Mouse (Mus musculus): ENCODE results near the gene Fam20c.

Fam20c gene

GRCm38 (mm10) chr5:138809767-138810166, 55.5 kb downstream of the Fam20c start:
- DNase-seq (ENCODE audit: low spot score) = no peak

GRCm38 (mm10) chr5:138819780-138820179, 65.5 kb downstream of the Fam20c start, which contains the start of gene Gm5294:
Gm5294 (plus strand) TSS chr5:138820080.
- DNase-seq (ENCODE audit: low spot score) = no peak

DNA sequence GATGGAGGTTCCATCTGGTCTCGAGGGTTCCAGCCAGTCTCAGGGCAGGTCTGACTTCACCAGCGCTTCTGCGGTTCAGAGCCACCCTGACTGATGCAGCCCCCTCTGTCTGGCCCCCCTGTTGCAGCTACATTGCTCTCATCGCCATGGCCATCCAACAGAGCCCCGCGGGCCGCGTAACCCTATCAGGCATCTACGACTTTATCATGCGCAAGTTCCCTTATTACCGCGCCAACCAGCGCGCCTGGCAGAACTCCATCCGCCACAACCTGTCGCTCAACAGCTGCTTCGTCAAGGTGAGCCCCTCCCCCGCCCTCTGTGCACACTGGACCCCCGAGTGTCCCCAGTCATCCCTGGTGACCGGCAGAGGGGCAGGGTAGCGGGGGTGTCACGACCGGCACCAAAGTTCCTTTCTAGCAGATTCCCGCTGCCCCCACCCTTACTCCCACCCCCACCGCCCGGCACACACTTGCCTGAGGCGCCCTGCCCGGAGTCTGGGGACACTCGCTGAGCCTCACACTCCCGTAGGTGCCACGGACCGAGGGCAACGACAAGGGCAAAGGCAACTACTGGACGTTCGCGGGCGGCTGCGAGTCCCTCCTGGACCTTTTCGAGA, 66.5 kb downstream of the Fam20c start:
- no peak for DNase-seq (ENCODE audit: low spot score)

DNA sequence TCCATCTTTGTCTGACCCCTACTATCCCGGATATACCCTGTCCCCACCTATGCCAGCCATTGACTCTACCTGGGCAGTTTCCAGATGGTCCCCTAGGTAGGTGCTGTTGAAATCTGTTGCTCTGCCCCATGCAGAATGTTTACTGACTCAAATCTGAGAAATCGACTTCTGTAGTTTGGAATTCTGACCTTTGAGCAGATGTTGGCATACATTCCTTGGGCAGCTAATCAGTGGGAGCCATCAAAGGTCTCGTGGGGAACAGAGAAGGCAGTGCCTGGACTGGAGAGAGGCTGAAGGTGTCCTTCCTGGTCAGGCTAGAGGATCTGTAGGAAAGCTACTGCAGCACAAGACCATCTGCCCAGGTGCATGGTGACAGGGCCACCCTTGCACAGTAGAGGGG, 70.8 kb downstream of the Fam20c start:
- DNase-seq (ENCODE audit: low spot score) = no peak

- DNase-seq (ENCODE audit: low spot score) = no peak
Measured at GRCm38 (mm10) chr5:138833406-138833805, 79.1 kb downstream of the Fam20c start.

DNA sequence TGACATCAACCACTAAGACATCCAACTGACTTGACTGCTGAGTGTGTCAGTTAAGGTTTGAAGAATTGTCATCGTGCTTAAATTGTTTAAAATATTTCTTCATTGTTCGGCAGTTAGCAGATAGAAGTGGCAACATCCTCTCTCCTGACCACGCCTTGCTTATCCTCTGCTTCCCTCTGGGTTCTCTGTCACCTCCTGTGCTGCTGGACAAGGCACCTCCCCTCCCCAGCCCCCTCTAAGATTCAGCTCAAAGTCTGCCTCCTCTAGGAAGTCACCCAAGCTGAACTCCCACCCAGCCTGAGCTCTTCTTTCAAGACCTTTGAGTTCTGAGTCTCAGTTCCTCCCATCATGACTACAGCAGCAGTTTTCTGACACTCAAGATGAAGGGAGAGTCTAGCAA, 80.6 kb downstream of the Fam20c start:
- no peak for DNase-seq (ENCODE audit: low spot score)

GRCm38 (mm10) chr5:138840981-138841380, 86.7 kb downstream of the Fam20c start:
- no peak for DNase-seq (ENCODE audit: low spot score)

DNA sequence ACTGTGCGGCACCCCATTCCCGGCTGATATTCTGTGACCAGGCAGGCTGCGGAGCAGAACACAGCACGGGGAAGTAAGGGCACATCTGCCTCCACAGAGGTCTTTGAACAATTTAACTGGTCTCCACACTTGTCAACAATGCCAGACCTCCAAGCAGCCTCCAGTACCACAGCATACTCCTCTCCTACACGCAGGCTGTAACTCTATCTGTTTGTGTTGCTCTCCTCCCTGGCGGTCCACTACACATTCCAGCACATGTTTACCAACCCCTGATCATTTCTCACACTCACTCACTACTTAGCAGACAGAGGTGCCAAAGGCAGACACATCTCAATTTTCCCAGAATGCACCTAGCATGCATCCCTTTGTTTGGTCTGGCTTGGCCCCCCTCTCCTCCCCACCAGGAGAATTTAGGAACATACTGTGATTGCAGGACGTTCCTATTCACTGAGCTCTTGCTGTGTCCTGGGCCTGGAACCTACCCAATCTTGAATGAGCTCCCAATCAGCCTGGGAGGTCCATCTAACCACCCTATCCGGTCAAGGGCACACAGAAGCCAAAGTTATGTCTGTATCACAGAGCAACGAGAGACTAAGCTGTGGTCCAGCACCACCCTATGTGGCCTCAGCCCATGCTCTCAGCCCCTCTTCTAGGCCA, 89.0 kb downstream of the Fam20c start:
- DNase-seq (ENCODE audit: low spot score) = no peak

GRCm38 (mm10) chr5:138846506-138846905, 92.2 kb downstream of the Fam20c start:
- no peak for DNase-seq (ENCODE audit: low spot score)

- DNase-seq (ENCODE audit: low spot score) = peak; percentile 61
Measured at GRCm38 (mm10) chr5:138848102-138848501, 93.8 kb downstream of the Fam20c start.

DNA sequence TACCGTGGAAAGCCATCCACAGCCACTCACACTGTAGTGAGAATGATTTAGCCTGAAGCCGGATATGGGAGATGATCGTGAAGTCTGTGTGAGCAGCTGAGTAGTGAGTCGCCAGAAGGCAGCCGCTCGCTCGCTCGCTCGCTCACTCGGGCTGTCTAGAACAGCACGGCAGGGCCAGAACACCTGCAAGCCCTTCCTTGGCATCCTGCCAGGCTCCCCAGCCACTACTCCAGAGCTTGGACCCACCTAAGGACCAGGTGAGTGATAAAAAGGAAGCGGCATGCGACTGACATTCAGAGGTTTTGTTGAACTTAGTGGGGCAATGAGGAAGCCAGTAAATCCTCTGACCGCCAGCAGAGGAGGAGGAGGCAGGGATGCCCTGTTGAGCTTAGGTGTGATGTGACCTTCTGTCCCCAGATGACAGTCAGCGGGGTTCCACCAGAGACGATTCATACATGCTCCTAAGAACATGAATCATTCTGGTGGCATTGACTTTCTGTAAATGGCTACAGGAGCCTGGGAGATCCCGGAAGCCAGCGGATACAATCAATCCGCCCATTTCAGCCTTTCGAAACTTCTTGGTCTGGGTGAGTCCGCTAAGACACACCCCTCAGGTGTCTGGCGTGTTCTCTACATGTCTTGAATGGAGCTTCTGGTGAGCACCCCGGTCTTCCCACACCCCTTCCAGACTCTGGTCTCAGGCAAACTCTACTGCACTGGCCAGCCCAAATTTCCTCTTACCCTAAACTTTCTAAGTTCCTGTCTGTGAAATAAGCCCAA, 95.6 kb downstream of the Fam20c start:
- DNase-seq (ENCODE audit: low spot score) = no peak

DNA sequence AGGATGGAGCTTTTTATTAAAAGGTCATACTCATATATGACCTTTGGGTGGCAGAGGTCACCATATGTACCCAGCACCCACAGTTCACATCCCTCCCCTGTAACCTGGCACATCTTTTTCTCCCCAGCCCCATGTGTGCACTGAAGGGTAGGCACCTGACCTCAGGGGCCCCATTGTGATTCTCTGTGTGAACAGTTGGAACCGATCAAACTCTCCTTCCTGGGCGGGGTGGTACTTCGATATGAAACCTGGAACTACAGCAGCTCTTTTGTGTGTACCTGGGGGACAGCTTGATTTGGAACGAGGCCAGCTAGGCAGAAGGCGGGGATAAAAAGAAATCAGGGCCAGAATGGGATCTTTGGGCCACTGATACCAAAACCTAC, 96.1 kb downstream of the Fam20c start:
- no peak for DNase-seq (ENCODE audit: low spot score)

DNA sequence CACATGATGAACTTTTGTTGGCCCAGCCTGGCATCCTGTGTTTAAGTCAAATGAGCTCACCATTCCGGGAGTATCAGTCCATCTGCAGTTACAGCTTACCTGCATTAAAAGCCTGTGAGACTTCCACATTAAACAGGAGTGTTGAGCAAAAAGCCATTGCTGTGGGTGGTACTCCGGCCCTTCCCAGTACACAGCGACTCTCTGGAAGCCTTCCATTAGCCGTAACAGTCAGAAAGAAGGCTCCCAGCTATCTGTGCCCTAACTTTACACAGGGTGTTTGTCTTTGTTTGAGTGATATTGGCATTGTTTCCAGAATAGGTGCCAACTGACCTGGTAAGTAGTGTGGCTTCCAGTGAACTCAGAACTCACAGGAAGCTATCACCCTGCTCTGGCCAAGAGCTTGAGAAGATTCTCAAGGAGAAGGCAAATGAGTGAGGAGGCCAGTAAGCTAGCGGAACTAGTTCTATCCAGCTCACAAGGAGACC, 97.0 kb downstream of the Fam20c start:
- DNase-seq (ENCODE audit: low spot score) = no peak

- no peak for DNase-seq (ENCODE audit: low spot score)
Measured at GRCm38 (mm10) chr5:138852151-138852550, 97.8 kb downstream of the Fam20c start.

DNA sequence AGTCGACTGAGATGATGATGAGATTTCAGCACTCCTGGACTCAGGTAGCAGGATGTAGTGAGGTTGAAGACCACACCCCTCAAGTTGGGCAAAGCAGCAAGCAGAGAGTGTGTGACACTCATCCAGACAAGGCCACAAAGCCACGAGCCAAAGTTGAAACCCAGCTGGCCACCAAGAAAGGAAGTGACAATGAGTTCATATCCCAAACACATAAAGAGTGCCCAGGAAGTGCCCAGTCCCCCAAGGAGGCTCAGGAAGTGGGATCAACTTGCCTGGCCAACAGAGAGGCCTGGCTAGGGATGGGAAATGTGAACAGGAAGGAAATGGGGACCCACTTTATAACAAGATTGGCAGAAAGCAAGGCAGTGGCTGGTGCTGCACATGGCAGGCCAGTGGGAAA, 99.0 kb downstream of the Fam20c start:
- no peak for DNase-seq (ENCODE audit: low spot score)

DNA sequence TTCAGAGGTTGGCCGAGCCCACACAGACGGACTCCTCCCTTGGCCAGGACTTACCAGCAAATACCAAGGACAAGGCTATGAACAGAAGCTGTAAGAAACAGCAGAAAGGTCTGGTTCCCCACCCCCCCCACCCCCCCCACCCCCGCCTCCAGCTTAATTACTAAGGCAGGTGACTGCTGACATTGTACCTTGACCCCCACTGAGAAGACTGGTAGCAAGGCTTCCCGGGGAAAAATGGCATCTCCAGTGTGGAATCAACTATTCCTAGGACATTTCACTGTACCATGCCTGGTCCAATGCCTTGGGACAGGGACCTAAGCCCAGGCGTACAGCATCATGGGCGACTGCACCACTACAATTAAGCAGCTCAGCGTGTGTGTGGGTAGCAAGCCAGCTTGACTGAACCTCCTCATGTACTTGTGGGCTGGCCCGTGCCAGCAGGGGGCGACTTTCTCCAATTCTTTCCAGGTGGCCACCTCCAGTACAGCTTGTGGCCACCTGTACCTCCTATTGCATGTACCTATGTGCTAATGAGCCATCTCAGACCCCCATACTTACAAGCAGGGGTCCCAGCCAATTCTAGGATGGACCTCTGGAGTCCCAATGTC, 102.8 kb downstream of the Fam20c start:
- DNase-seq (ENCODE audit: low spot score) = peak; percentile 13

DNA sequence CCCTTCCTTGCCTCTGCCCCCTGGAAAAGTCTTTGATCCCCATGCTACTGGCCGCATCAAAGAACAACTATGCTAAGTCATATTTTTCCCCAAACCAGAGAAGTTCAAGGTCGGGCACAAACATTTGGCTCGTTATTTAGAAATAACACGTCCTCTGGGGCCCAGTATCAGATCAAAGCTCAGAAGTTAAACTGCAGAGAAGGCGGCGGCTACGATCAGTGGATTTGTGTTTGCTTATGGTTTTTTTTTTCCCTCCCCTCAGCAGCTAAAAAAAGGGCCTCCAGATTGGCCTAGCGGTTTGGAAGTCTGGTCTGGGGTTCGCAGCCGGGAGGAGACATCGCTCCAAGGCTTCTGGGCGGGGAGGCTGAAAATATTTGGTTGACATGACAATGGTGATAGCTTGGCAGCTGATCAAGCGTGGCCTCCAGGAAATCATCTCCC, 103.5 kb downstream of the Fam20c start:
- no peak for DNase-seq (ENCODE audit: low spot score)

Data from c-Kit-positive CD71-positive TER-119-positive erythroid progenitor cells, embryonic 14.5 days (primary cell).